Mouse (Mus musculus) spleen, adult 2 months (tissue): ENCODE results near the gene Mdc1. TPM values are rescaled to one million over a fixed set of nuclear protein-coding genes. Genes with fewer than 3 reads are reported as not detected.
A peak's percentile ranks its signal among the peaks of the same experiment; 100 is the strongest.

Experiments
- DNase-seq, 2 experiments: peaks; one replicate each; pipeline versions ENCODE4 v3.0.0 to v3.0.0-alpha.2; 2012 to 2021; ENCODE audit warnings: low spot score in 2 of 2, low read depth in 1 of 2
- H3K27ac ChIP-seq: fragments of 200-500 bp; 2 replicates; pipeline ENCODE4 v1.5.1; 2012; ENCODE audit warnings: low read length, inconsistent platforms; ENCODE audit not compliant: insufficient read depth
- H3K27me3 ChIP-seq: fragments of 200-500 bp; 2 replicates; pipeline ENCODE4 v1.6.1; 2012; ENCODE audit warnings: mild to moderate bottlenecking, moderate library complexity, low read length, inconsistent platforms; ENCODE audit not compliant: control insufficient read depth, insufficient read depth
- H3K36me3 ChIP-seq: fragments of 200-500 bp; 2 replicates; pipeline ENCODE4 v1.6.1; 2012; ENCODE audit warnings: mild to moderate bottlenecking, low read length, inconsistent platforms; ENCODE audit not compliant: control insufficient read depth, insufficient read depth
- H3K4me1 ChIP-seq: fragments of 200-500 bp; 2 replicates; pipeline ENCODE4 v1.6.1; 2011; ENCODE audit warnings: inconsistent platforms; ENCODE audit not compliant: control insufficient read depth, insufficient read depth, insufficient read length
- H3K4me3 ChIP-seq: fragments of 200-500 bp; 2 replicates; pipeline ENCODE4 v1.5.1; 2011; ENCODE audit warnings: mild to moderate bottlenecking, inconsistent platforms; ENCODE audit not compliant: insufficient read depth, insufficient read length; ENCODE audit errors: extremely low read depth
- CTCF ChIP-seq: fragments of 200-500 bp; IDR thresholded peaks from 2 replicates; pipeline ENCODE4 v1.5.1; 2011; ENCODE audit warnings: mild to moderate bottlenecking, inconsistent platforms; ENCODE audit not compliant: insufficient read depth, insufficient read length, insufficient replicate concordance; ENCODE audit errors: extremely low read depth
- POLR2A ChIP-seq: fragments of 200-500 bp; IDR thresholded peaks from 2 replicates; pipeline ENCODE4 v1.6.1; 2011; ENCODE audit warnings: low read depth, low read length, inconsistent platforms
- WGBS: fragments of 180-500 bp; shearing (Covaris S2); methylation state at CpG from one replicate; pipeline ENCODE4 v1.1.7; 2018; 5-methylcytosine and 5-hydroxymethylcytosine counted together
- polyA plus RNA-seq: library from polyadenylated mRNA; depleted of rRNA; stranded (reverse); fragments of >200 nt; gene quantifications from 2 replicates; pipeline ENCODE4 v1.2.3, GENCODE M21; 2012

Mdc1 gene
- polyA plus RNA-seq, 1 experiment, result 11.6 TPM

- no peaks in the 10 kb centered on the region for H3K27me3 ChIP-seq
- DNase-seq, result peak in 1 of 2 experiments; percentile 81
- no peak for TF ChIP-seq CTCF
- peak; percentile 15; the same call in 1 of the 2 replicates for TF ChIP-seq POLR2A
- under 1% methylated on average over 47 of the region's 47 CpGs for WGBS
- peak within 1 kb of the TSS; percentile 53 for H3K27ac ChIP-seq
- peaks cover 3% of the 10 kb centered on the region; the same call in 1 of the 2 replicates for H3K4me1 ChIP-seq
- H3K4me3 ChIP-seq, result peak within 1 kb of the TSS; percentile 78
- 0 out of 2 replicates have a peak, but pooled peaks cover 4% of the 10 kb centered on the region for H3K36me3 ChIP-seq
Measured at GRCm38 (mm10) chr17:35861198-35861857, 20.0 kb downstream of the Mdc1 start, which contains the start of gene Nrm. Gene Nrm (plus strand): TSS chr17:35861318.

- H3K4me1 ChIP-seq, result peaks cover 3% of the 10 kb centered on the region; the same call in 1 of the 2 replicates
Measured at GRCm38 (mm10) chr17:35864832-35865353, 23.6 kb downstream of the Mdc1 start.

DNA sequence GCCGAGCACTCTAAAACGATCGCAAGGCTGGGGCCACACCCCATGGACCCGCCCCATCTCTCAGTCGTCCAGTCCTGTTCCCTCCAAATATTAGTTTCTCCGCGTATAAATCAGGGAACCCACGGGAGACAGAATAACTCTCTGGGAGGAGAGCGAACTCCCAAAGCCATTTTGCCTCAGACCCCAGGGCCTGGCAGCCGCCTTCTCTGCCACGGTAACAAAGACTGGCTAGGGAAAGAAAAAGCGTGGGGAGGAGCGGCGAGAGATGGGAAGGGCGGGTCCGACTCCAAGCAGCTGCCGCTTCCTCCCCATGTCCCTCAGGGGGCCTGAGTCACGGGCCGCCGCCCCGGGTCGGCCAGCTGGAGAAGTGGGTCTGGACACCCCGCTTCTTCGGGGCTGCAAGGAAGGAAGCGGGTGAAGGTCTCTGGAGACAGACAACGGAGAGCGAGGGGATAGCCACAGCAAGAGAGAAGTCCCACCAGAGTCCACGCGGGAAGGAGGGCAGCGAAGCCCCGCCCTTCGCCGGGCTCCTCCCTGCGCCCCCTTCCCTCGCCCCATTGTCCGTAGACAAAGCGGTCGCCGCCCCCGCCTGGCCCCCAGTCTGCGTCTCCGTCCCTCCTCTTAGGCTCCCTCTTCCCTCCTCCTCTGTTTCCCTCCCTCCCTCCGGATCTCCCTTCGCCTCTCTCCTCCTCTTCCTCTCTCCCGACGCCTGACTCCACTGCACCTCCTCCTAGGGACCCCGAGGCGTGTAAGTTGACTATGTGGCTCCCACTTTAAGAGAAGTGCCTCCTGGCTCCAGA lies 24.4 kb downstream of the Mdc1 start, which contains the start of gene Ppp1r18:
Gene Ppp1r18 (plus strand): TSS at position 113 of the 800 bp plus-strand sequence.
- peak in 1 of 2 experiments; percentile 72 for DNase-seq
- WGBS, result 1% methylated on average over 36 of the region's 48 CpGs
- Histone ChIP-seq H3K27me3 (no peaks in the 10 kb centered on the region), H3K27ac (peak within 1 kb of the TSS; percentile 99), H3K4me3 (peak within 1 kb of the TSS; percentile 97), H3K36me3 (no peaks in the 10 kb centered on the region), H3K4me1 (peaks cover 3% of the 10 kb centered on the region; the same call in 1 of the 2 replicates)
- no peak for TF ChIP-seq POLR2A
- no peak for TF ChIP-seq CTCF

More at GRCm38 (mm10) chr17:35864832-35865353, 23.6 kb downstream of the Mdc1 start:
- Histone ChIP-seq H3K27me3 (no peaks in the 10 kb centered on the region), H3K27ac (0 out of 2 replicates have a peak overlapping the region, but pooled peaks have one; percentile 99), H3K4me3 (no peak overlapping the region), H3K36me3 (no peaks in the 10 kb centered on the region)
- WGBS, result 51% methylated on average over 10 of the region's 10 CpGs
- DNase-seq, result no peak
- no peak for TF ChIP-seq POLR2A

GRCm38 (mm10) chr17:35866281-35866831 lies 25.0 kb downstream of the Mdc1 start:
- Histone ChIP-seq H3K27ac (peak overlapping the region; percentile 99), H3K36me3 (peaks cover 4% of the 10 kb centered on the region; the same call in 1 of the 2 replicates), H3K4me1 (peaks cover 3% of the 10 kb centered on the region; the same call in 1 of the 2 replicates), H3K4me3 (peak overlapping the region; percentile 97), H3K27me3 (no peaks in the 10 kb centered on the region)
- TF ChIP-seq POLR2A (peak; percentile 39; the same call in 1 of the 2 replicates), CTCF (no peak)
- DNase-seq, result peak in 1 of 2 experiments; percentile 77
- WGBS, result under 1% methylated on average over 25 of the region's 38 CpGs

DNA sequence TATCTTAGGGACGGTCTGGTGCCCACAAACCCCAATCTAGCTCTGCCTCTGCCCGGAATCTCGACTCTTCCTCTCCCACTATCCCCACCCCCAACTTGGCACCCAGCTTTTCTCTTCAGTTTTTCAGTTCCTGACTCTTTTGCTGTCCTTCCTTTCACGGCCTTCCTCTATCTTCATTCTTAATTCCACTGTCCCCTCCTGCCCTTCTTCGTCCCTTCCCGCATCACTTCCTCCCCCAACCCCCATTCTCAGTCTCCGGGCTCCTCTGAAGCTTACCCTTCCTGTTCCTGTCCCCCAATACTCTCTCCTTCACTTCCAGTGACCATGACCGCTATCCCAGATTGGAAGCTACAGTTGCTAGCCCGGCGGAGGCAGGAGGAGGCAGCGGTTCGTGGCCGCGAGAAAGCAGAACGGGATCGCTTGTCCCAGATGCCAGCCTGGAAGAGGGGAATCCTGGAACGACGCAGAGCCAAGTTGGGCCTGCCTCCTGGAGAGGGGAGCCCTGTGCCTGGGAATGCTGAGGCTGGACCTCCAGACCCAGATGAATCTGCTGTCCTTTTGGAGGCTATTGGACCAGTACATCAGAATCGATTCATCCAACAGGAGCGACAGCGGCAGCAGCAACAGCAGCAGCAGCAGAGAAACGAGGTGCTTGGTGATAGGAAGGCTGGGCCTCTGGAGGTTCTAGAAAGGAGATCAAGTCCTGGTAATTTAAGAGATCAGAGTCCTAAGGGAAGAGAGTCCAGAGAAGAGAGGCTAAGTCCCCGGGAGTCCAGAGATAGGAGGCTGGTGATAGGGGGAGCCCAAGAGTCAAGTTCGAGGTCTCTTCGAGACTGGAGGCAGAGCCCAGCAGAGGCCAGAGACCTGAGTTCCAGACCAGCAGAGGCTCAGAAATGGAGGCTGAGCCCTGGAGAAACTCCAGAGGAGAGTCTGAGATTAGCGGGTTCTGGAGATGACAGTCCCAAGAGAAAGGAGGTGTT lies 25.9 kb downstream of the Mdc1 start:
- WGBS, result 2% methylated on average over 26 of the region's 26 CpGs
- peaks cover 5% of the 10 kb centered on the region; the same call in 1 of the 2 replicates for H3K36me3 ChIP-seq
- H3K27ac ChIP-seq, result peak overlapping the region; percentile 99
- DNase-seq, result peak in 1 of 2 experiments; percentile 79
- H3K27me3 ChIP-seq, result no peaks in the 10 kb centered on the region
- 0 out of 2 replicates have a peak, but pooled peaks have one; percentile 32 for TF ChIP-seq CTCF
- no peak; the same call in 1 of the 2 replicates for TF ChIP-seq POLR2A
- H3K4me3 ChIP-seq, result peak overlapping the region; percentile 97
- H3K4me1 ChIP-seq, result peaks cover 6% of the 10 kb centered on the region; the same call in 1 of the 2 replicates
